Mouse (Mus musculus) liver, adult 2 months (tissue): Measurements from ENCODE around the gene Fgf13. TPM values are rescaled to one million over a fixed set of nuclear protein-coding genes. Genes with fewer than 3 reads are reported as not detected.

Experiments used
- DNase-seq: peaks from one replicate; pipeline ENCODE4 v3.0.0-alpha.2; 2011; ENCODE audit warnings: low read depth, low spot score; ENCODE audit errors: extremely low read depth
- H3K27ac ChIP-seq: fragments of 200-500 bp; replicated peaks from 2 replicates; pipeline ENCODE4 v1.5.1; 2012; ENCODE audit warnings: low read depth, mild to moderate bottlenecking, control low read depth, inconsistent platforms, low read length; ENCODE audit not compliant: insufficient read depth
- H3K27me3 ChIP-seq: fragments of 200-500 bp; 2 replicates; pipeline ENCODE4 v1.6.1; 2012; ENCODE audit warnings: mild to moderate bottlenecking, moderate library complexity, low read length, inconsistent platforms; ENCODE audit not compliant: control insufficient read depth, insufficient read depth
- H3K36me3 ChIP-seq: fragments of 200-500 bp; 2 replicates; pipeline ENCODE4 v1.6.1; 2012; ENCODE audit warnings: low read length, inconsistent platforms; ENCODE audit not compliant: control insufficient read depth, insufficient read depth
- H3K4me1 ChIP-seq: fragments of 200-500 bp; 2 replicates; pipeline ENCODE4 v1.6.1; 2011; ENCODE audit warnings: low read length; ENCODE audit not compliant: control insufficient read depth, insufficient read depth
- H3K4me3 ChIP-seq: fragments of 200-500 bp; 2 replicates; pipeline ENCODE4 v1.5.1; 2011; ENCODE audit warnings: low read depth, mild to moderate bottlenecking, control low read depth, low read length, moderate library complexity; ENCODE audit not compliant: insufficient read depth
- H3K79me2 ChIP-seq: fragments of 200-500 bp; 2 replicates; pipeline ENCODE4 v1.6.1; 2012; ENCODE audit warnings: inconsistent platforms, mild to moderate bottlenecking, low read length, moderate library complexity; ENCODE audit not compliant: control insufficient read depth, insufficient read depth
- H3K9ac ChIP-seq: fragments of 200-500 bp; 2 replicates; pipeline ENCODE4 v1.6.1; 2012; ENCODE audit warnings: low read depth, mild to moderate bottlenecking, control low read depth, inconsistent platforms, low read length
- CTCF ChIP-seq: fragments of 200-500 bp; IDR thresholded peaks from 2 replicates; pipeline ENCODE4 v1.5.1; 2011; ENCODE audit warnings: low read depth, low read length, control low read depth
- POLR2A ChIP-seq: fragments of 200-500 bp; IDR thresholded peaks from 2 replicates; pipeline ENCODE4 v1.6.1; 2011; ENCODE audit warnings: low read length, control low read depth; ENCODE audit not compliant: insufficient read depth; ENCODE audit errors: extremely low read depth
- WGBS: fragments of 180-500 bp; shearing (Covaris S2); methylation state at CpG from one replicate; pipeline ENCODE4 v1.1.7; 2018; 5-methylcytosine and 5-hydroxymethylcytosine counted together
- polyA plus RNA-seq: library from polyadenylated mRNA; depleted of rRNA; stranded (reverse); fragments of >200 nt; gene quantifications from 2 replicates; pipeline ENCODE4 v1.2.3, GENCODE M21; 2012
- total RNA-seq: library from RNA; depleted of rRNA; stranded (reverse); fragments of >200 nt; gene quantifications from 2 replicates; pipeline ENCODE4 v1.2.3, GENCODE M21; 2014

Gene Fgf13
- total and polyA plus RNA-seq, 2 experiments, result not detected

GRCm38 (mm10) chrX:59179627-59180026, 388.2 kb downstream of the Fgf13 start:
- Histone ChIP-seq H3K4me3 (no peak overlapping the region), H3K27ac (no peak overlapping the region), H3K4me1 (no peaks in the 10 kb centered on the region), H3K79me2 (no peaks in the 10 kb centered on the region), H3K27me3 (no peaks in the 10 kb centered on the region), H3K9ac (no peak overlapping the region), H3K36me3 (no peaks in the 10 kb centered on the region)
- TF ChIP-seq POLR2A (no peak), CTCF (no peak)
- DNase-seq, result no peak
- WGBS, result 73% methylated on average over 4 of the region's 4 CpGs

DNA sequence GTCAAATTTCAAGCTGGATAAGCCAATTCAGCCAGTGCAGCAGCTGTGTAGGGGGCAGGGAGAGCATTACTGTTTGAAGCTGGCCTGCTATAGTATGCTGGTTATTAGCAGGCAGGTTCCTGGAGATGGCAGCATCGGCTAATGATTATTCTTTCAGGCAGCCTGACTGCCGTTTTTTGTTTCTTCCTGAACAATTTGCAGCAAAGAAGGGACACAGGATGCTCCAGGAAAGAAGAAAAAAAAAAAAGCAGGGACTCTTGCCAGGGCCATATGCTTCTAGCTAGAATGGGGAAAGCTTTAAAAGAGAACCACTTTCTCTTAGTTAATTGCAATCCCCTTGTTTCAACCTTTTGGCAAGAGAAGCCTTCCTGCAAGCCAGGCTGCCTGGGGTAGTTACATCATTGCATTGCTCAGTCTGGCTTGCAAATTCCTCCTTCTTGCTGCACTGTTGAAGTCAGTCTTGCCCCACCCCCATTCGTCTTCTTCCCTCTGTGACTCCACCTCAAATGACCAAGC, 388.7 kb downstream of the Fgf13 start:
- TF ChIP-seq CTCF, result no peak
- Histone ChIP-seq H3K79me2 (no peaks in the 10 kb centered on the region), H3K9ac (no peak overlapping the region), H3K4me3 (no peak overlapping the region), H3K27me3 (no peaks in the 10 kb centered on the region), H3K36me3 (no peaks in the 10 kb centered on the region), H3K27ac (no peak overlapping the region), H3K4me1 (no peaks in the 10 kb centered on the region)
- DNase-seq, result no peak
- WGBS, result 14% methylated on average over 3 of the region's 3 CpGs

- no peak for TF ChIP-seq CTCF
- no peak for TF ChIP-seq POLR2A
Observed at GRCm38 (mm10) chrX:59177653-59178052, 390.2 kb downstream of the Fgf13 start.

GRCm38 (mm10) chrX:59172200-59172599, 395.7 kb downstream of the Fgf13 start:
- no peaks in the 10 kb centered on the region for H3K36me3 ChIP-seq
- TF ChIP-seq CTCF, result 0 out of 2 replicates have a peak, but pooled peaks have one; percentile 9
- TF ChIP-seq POLR2A, result no peak
- no peaks in the 10 kb centered on the region for H3K27me3 ChIP-seq
- no peak overlapping the region for H3K4me3 ChIP-seq
- no peaks in the 10 kb centered on the region for H3K4me1 ChIP-seq
- no peak overlapping the region for H3K9ac ChIP-seq
- WGBS, result 0% methylated on average over 1 of the region's 1 CpGs
- no peak overlapping the region for H3K27ac ChIP-seq
- peak; percentile 14 for DNase-seq
- H3K79me2 ChIP-seq, result no peaks in the 10 kb centered on the region

More at GRCm38 (mm10) chrX:59177653-59178052, 390.2 kb downstream of the Fgf13 start:
- Histone ChIP-seq H3K4me1 (no peaks in the 10 kb centered on the region), H3K4me3 (no peak overlapping the region), H3K27ac (no peak overlapping the region), H3K36me3 (no peaks in the 10 kb centered on the region), H3K9ac (no peak overlapping the region), H3K27me3 (no peaks in the 10 kb centered on the region), H3K79me2 (no peaks in the 10 kb centered on the region)
- no peak for DNase-seq
- 55% methylated on average over 3 of the region's 3 CpGs for WGBS

DNA sequence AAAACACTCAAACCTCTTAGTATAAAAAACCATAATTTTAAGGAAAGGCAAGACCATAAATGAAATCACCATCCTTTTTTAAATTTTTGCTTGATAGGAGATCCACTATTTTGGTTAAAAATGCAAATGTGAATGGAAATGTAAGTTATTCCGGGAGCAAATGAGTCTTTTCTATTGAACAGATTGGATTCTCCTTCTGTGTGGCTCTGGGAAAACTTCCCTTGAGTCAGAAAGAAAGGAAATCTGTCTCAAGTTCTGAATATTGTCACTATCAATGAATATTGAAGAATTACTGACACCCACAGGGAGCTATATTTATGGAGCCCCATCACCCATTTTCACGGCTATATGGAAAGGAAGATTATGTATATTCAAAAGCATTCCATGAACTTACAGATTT, 401.1 kb downstream of the Fgf13 start:
- Histone ChIP-seq H3K27me3 (no peaks in the 10 kb centered on the region), H3K79me2 (no peaks in the 10 kb centered on the region), H3K9ac (no peak overlapping the region), H3K4me3 (no peak overlapping the region), H3K4me1 (no peaks in the 10 kb centered on the region), H3K27ac (no peak overlapping the region), H3K36me3 (no peaks in the 10 kb centered on the region)
- TF ChIP-seq CTCF (no peak), POLR2A (no peak)
- no peak for DNase-seq
- WGBS, result 77% methylated on average over 2 of the region's 2 CpGs

- Histone ChIP-seq H3K36me3 (no peaks in the 10 kb centered on the region), H3K79me2 (no peaks in the 10 kb centered on the region), H3K27ac (no peak overlapping the region), H3K9ac (no peak overlapping the region), H3K27me3 (no peaks in the 10 kb centered on the region), H3K4me3 (no peak overlapping the region), H3K4me1 (no peaks in the 10 kb centered on the region)
- DNase-seq, result no peak
- 47% methylated on average over 2 of the region's 2 CpGs for WGBS
- TF ChIP-seq CTCF (no peak), POLR2A (no peak)
Observed at GRCm38 (mm10) chrX:59141947-59142346, 425.9 kb downstream of the Fgf13 start.
